Mouse (Mus musculus) hindbrain, embryonic 15.5 days (tissue): ENCODE measurements at regions not wholly inside any gene's neighbourhood (a gene's known extent, or its start where the extent isn't known, plus 50 kb on each side); places are given as distances from the start of the nearest gene placed in this dataset.

Experiments
- ATAC-seq: fragments of 200-750 bp; cut with Nextera tagmentation; 2 replicates; pipeline ENCODE4 v1.8.0; 2017; ENCODE audit warnings: low read depth, moderate number of reproducible peaks, moderate TSS enrichment; ENCODE audit not compliant: low FRiP score
- H3K27ac ChIP-seq: fragments of 300-500 bp; sonication (generic); replicated peaks from 2 replicates; pipeline ENCODE4 v1.5.1; 2015; ENCODE audit warnings: mild to moderate bottlenecking, inconsistent platforms
- H3K27me3 ChIP-seq: fragments of 300-500 bp; sonication (generic); 2 replicates; pipeline ENCODE4 v1.6.1; 2015; ENCODE audit warnings: control low read depth, inconsistent platforms
- H3K36me3 ChIP-seq: fragments of 300-500 bp; sonication (generic); 2 replicates; pipeline ENCODE4 v1.6.1; 2015; ENCODE audit warnings: control low read depth, inconsistent platforms
- H3K4me1 ChIP-seq: fragments of 300-500 bp; sonication (generic); replicated peaks from 2 replicates; pipeline ENCODE4 v1.6.1; 2015; ENCODE audit warnings: control low read depth, inconsistent platforms
- H3K4me2 ChIP-seq: fragments of 300-500 bp; sonication (generic); 2 replicates; pipeline ENCODE4 v1.6.1; 2015; ENCODE audit warnings: moderate library complexity, mild to moderate bottlenecking, inconsistent platforms
- H3K4me3 ChIP-seq: fragments of 300-500 bp; sonication (generic); 2 replicates; pipeline ENCODE4 v1.5.1; 2015; ENCODE audit warnings: mild to moderate bottlenecking, inconsistent platforms
- H3K9ac ChIP-seq: fragments of 300-500 bp; sonication (generic); 2 replicates; pipeline ENCODE4 v1.6.1; 2015; ENCODE audit warnings: inconsistent platforms
- H3K9me3 ChIP-seq: fragments of 300-500 bp; sonication (generic); 2 replicates; pipeline ENCODE4 v1.6.1; 2016; ENCODE audit warnings: control low read depth, inconsistent platforms
- whole genome bisulfite sequencing: fragments of 180-500 bp; shearing (Covaris S2); methylation state at CpG from one replicate; pipeline ENCODE4 v1.1.7; 2015; 5-methylcytosine and 5-hydroxymethylcytosine counted together

- no peaks in the 10 kb centered on the region for H3K36me3 ChIP-seq
- H3K9ac ChIP-seq: no peak overlapping the region
- H3K4me1 ChIP-seq: peaks cover 25% of the 10 kb centered on the region
- 86% methylated on average over 4 of the region's 4 CpGs for WGBS
- peak overlapping the region; percentile 61 for H3K27ac ChIP-seq
- H3K4me3 ChIP-seq: no peak overlapping the region
- no peak overlapping the region for H3K4me2 ChIP-seq
- ATAC-seq: peak; percentile 77
- no peaks in the 10 kb centered on the region for H3K9me3 ChIP-seq
- H3K27me3 ChIP-seq: no peaks in the 10 kb centered on the region
Measured at GRCm38 (mm10) chr5:4486391-4487132, 271.3 kb downstream of the Fzd1 start.

DNA sequence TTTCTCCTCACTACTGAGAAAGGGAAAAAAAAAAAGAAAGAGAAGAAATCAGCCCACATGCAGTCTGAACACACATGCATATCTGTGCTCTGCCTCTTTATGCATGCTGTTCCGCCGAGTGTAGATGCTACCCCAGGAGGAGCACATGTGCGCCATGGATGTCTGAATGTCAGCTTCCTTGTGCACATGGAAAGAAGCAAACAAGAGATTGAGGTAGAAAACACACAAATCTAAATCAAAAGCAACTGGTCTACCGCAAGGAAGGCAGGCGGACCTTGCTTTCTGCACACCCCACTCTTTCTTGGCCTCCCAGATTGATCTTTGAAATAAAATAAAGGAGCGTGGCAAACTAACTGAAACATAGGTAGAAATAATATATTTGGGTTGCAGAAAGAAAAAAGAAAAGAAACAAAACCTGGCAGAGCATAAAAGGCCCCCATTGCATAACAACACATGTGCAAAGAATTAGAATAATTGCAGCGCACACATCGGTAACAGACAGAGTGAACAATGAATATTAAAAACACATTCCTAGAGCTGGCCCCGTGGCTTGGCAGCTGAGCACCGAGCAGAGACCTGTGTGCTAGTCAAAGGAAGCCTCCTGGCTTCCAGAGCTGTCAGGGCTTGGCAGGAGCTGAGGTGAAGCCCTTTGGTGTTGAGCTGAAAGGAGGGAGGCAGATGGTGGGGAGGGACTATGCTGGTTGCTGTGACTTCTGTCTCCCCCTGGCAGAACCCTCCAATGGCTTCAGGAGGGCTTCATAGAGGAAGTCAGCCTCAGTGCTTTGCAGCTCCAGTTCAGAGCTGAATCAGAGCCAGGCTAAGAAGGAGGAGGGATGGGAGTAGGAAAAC lies 272.1 kb downstream of the Fzd1 start:
- 24% methylated on average over 10 of the region's 10 CpGs for WGBS
- H3K4me1 ChIP-seq: peaks cover 25% of the 10 kb centered on the region
- H3K36me3 ChIP-seq: no peaks in the 10 kb centered on the region
- H3K9me3 ChIP-seq: no peaks in the 10 kb centered on the region
- H3K27ac ChIP-seq: peak overlapping the region; percentile 61
- no peaks in the 10 kb centered on the region for H3K27me3 ChIP-seq
- H3K4me2 ChIP-seq: peak overlapping the region; percentile 33
- H3K9ac ChIP-seq: no peak overlapping the region
- peak; percentile 92 for ATAC-seq
- no peak overlapping the region for H3K4me3 ChIP-seq

- peaks cover 25% of the 10 kb centered on the region for H3K4me1 ChIP-seq
- WGBS: 4% methylated on average over 6 of the region's 6 CpGs
Measured at GRCm38 (mm10) chr5:4484780-4485179, 273.1 kb downstream of the Fzd1 start.

DNA sequence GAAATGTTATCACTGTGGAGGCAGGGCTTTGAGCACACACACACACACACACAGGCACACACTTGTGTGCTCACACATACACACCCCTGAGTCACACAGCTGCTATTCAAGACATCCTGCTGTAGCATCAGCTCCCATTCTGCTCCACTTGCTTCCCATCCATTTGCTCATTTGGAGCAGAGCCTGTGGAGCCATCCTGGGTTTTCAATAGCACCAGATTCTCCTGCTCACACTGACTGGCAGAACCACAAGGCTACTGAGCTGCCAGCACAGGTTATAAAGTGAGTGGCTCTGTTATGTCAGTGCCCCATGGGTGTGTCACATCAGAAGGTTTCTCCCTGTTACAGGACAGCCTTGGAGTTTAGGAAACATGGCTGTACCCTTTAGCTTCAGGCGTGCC lies 273.7 kb downstream of the Fzd1 start:
- Histone ChIP-seq H3K4me3 (no peak overlapping the region), H3K4me2 (peak overlapping the region; percentile 17; the same call in 1 of the 2 replicates), H3K27me3 (no peaks in the 10 kb centered on the region), H3K9me3 (no peaks in the 10 kb centered on the region), H3K36me3 (no peaks in the 10 kb centered on the region), H3K4me1 (peaks cover 25% of the 10 kb centered on the region), H3K9ac (no peak overlapping the region), H3K27ac (peak overlapping the region; percentile 62)
- 53% methylated on average over 1 of the region's 1 CpGs for WGBS
- ATAC-seq: 0 out of 2 replicates have a peak, but pooled peaks have one; percentile 21

More at GRCm38 (mm10) chr5:4484780-4485179, 273.1 kb downstream of the Fzd1 start:
- H3K9me3 ChIP-seq: no peaks in the 10 kb centered on the region
- H3K27me3 ChIP-seq: no peaks in the 10 kb centered on the region
- no peak overlapping the region for H3K4me3 ChIP-seq
- peak overlapping the region; percentile 62 for H3K27ac ChIP-seq
- no peak overlapping the region for H3K9ac ChIP-seq
- H3K36me3 ChIP-seq: no peaks in the 10 kb centered on the region
- no peak for ATAC-seq
- peak overlapping the region; percentile 17; the same call in 1 of the 2 replicates for H3K4me2 ChIP-seq

DNA sequence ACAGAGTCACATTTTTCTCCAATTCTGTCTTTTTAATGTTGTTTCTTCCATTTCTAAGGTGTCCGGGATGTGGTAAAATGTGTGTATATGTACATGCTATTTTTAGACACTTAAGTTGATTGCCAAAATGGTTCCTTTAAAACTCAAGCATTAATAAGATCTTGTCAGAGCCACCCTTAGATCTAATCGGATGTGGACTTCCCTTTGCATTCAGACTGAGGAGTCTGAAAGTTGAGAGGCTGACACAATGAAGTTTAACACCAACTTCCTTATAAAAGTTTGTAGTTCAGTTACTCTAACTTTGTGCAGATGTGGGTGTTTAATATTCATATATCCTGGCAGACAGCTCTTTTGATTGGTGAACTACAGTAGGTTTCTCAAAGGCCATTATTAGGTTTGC lies 282.1 kb downstream of the Mterf1b start:
- H3K9ac ChIP-seq: no peak overlapping the region
- no peaks in the 10 kb centered on the region for H3K27me3 ChIP-seq
- no peak overlapping the region for H3K27ac ChIP-seq
- H3K4me2 ChIP-seq: no peak overlapping the region
- H3K36me3 ChIP-seq: no peaks in the 10 kb centered on the region
- no peaks in the 10 kb centered on the region for H3K4me1 ChIP-seq
- H3K4me3 ChIP-seq: no peak overlapping the region
- ATAC-seq: no peak
- no peaks in the 10 kb centered on the region for H3K9me3 ChIP-seq
- 91% methylated on average over 2 of the region's 2 CpGs for WGBS
